Mouse (Mus musculus) limb, embryonic 15.5 days (tissue): ENCODE results near the gene Wasf2. TPM values are rescaled to one million over a fixed set of nuclear protein-coding genes. Genes with fewer than 3 reads are reported as not detected.

Experiments
- ATAC-seq: fragments of 200-750 bp; cut with Nextera tagmentation; 2 replicates; pipeline ENCODE4 v1.8.0; 2017; ENCODE audit warnings: low read depth, moderate TSS enrichment; ENCODE audit not compliant: insufficient number of reproducible peaks, low FRiP score, low TSS enrichment
- H3K27ac ChIP-seq: fragments of 300-500 bp; sonication (generic); 2 replicates; pipeline ENCODE4 v1.5.1; 2015; ENCODE audit warnings: moderate library complexity, mild to moderate bottlenecking, inconsistent platforms
- H3K27me3 ChIP-seq: fragments of 300-500 bp; sonication (generic); 2 replicates; pipeline ENCODE4 v1.6.1; 2015; ENCODE audit warnings: inconsistent platforms
- H3K36me3 ChIP-seq: fragments of 300-500 bp; sonication (generic); 2 replicates; pipeline ENCODE4 v1.6.1; 2015; ENCODE audit warnings: inconsistent platforms
- H3K4me1 ChIP-seq: fragments of 300-500 bp; sonication (generic); 2 replicates; pipeline ENCODE4 v1.6.1; 2015; ENCODE audit warnings: inconsistent platforms
- H3K4me2 ChIP-seq: fragments of 300-500 bp; sonication (generic); 2 replicates; pipeline ENCODE4 v1.6.1; 2015; ENCODE audit warnings: mild to moderate bottlenecking, inconsistent platforms
- H3K4me3 ChIP-seq: fragments of 300-500 bp; sonication (generic); 2 replicates; pipeline ENCODE4 v1.5.1; 2015; ENCODE audit warnings: mild to moderate bottlenecking, inconsistent platforms
- H3K9ac ChIP-seq: fragments of 300-500 bp; sonication (generic); 2 replicates; pipeline ENCODE4 v1.6.1; 2015; ENCODE audit warnings: inconsistent platforms
- H3K9me3 ChIP-seq: fragments of 300-500 bp; sonication (generic); 2 replicates; pipeline ENCODE4 v1.6.1; 2016; ENCODE audit warnings: inconsistent platforms
- WGBS: fragments of 180-500 bp; shearing (Covaris S2); methylation state at CpG from one replicate; pipeline ENCODE4 v1.1.7; 2015; 5-methylcytosine and 5-hydroxymethylcytosine counted together
- polyA plus RNA-seq: library from polyadenylated mRNA; unstranded; fragments of >200 nt; fragmentation: Nextera tagmentation; extraction: Ambion mirVana; gene quantifications from 2 replicates; pipeline ENCODE4 v1.2.1, GENCODE M21; 2015

The Wasf2 gene
- polyA plus RNA-seq, 1 experiment from 2014 or later: 117 TPM

DNA sequence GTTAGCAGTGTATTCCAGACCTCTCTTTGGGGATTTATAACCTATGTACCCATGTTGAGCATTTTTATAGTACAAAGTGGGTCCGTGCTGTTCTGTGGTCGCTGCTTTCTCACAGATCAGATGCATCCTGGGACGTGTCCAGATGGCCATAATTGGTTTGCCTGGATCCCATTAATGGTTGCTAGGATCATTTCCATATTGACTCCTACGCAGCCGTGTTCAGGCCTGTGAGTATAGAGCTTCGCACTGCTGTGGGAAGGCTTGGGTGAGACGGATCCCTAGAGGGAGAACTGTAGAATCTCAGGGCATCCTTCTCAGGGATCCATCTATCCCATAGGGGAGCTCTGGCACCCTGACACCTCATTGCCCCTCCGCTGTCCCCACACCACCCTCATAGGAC lies 99.3 kb downstream of the Wasf2 start:
- ATAC-seq: peak; percentile 26; the same call in 1 of the 2 replicates
- WGBS: 41% methylated on average over 8 of the region's 8 CpGs
- H3K4me3 ChIP-seq: no peak overlapping the region
- peaks cover 5% of the 10 kb centered on the region; the same call in 1 of the 2 replicates for H3K4me1 ChIP-seq
- H3K9me3 ChIP-seq: no peaks in the 10 kb centered on the region
- H3K4me2 ChIP-seq: no peak overlapping the region
- no peaks in the 10 kb centered on the region for H3K27me3 ChIP-seq
- no peak overlapping the region for H3K9ac ChIP-seq
- H3K36me3 ChIP-seq: no peaks in the 10 kb centered on the region
- peak overlapping the region; percentile 0; the same call in 1 of the 2 replicates for H3K27ac ChIP-seq

DNA sequence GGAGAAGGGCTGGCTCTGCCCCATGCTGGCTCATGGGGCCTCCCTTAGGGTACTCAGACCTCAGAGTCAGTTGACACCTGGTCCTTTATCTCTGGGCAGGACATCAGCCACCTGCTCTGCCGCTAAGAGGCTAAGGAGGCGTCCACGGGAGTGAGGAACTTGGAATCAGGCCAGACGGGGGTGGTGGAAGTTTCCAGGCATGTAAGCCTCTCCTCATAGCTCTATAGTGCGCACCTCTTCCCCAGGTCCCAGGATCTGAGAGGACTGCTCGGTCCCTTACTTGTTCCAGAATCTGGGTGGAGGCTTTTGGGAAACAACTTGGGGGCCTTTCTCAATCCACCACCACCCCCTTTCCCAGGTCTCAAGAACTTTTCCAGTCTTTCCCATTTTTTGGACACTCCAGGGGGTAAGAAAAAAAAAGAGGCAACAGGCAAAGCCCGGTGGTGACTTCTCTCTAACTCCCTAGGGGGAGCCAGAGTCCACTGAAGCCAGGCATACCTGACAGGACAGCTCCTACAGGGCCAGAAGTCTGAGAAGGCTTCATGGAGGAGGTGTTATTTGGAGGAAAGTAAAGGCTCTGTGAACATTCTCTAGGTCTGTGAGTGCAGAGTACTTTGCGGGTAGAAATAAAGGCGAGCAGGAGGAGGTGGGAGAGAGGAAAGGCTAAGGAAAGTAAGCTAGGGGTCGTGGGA lies 103.1 kb downstream of the Wasf2 start:
- Histone ChIP-seq H3K27ac (no peak overlapping the region), H3K9me3 (no peaks in the 10 kb centered on the region), H3K9ac (no peak overlapping the region), H3K4me2 (no peak overlapping the region), H3K36me3 (no peaks in the 10 kb centered on the region), H3K4me3 (no peak overlapping the region), H3K27me3 (peaks cover 4% of the 10 kb centered on the region; the same call in 1 of the 2 replicates), H3K4me1 (peaks cover 5% of the 10 kb centered on the region; the same call in 1 of the 2 replicates)
- peak; percentile 17; the same call in 1 of the 2 replicates for ATAC-seq
- WGBS: 33% methylated on average over 10 of the region's 10 CpGs

DNA sequence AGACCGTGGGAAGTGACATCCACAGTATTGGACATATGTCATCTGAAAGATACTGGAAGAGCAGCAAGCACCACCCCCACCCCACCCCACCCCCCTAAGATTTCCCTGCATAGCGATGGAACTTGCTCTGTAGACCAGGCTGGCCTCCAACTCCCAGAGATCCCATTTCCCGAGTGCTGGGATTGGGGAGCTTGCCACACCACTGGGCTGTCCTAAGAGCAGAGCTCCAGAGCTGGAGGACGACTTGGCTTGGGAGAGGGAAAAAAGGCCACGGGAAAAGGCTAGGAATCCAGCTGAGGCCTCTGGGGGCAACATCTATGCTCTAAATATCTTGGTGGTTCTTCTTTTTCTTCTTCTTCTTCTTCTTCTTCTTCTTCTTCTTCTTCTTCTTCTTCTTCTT lies 104.5 kb downstream of the Wasf2 start:
- H3K9me3 ChIP-seq: no peaks in the 10 kb centered on the region
- no peaks in the 10 kb centered on the region for H3K36me3 ChIP-seq
- H3K27me3 ChIP-seq: peaks cover 9% of the 10 kb centered on the region; the same call in 1 of the 2 replicates
- no peak for ATAC-seq
- no peak overlapping the region for H3K9ac ChIP-seq
- no peak overlapping the region for H3K27ac ChIP-seq
- peaks cover 2% of the 10 kb centered on the region; the same call in 1 of the 2 replicates for H3K4me1 ChIP-seq
- no peak overlapping the region for H3K4me3 ChIP-seq
- WGBS: 54% methylated on average over 5 of the region's 5 CpGs
- no peak overlapping the region for H3K4me2 ChIP-seq

DNA sequence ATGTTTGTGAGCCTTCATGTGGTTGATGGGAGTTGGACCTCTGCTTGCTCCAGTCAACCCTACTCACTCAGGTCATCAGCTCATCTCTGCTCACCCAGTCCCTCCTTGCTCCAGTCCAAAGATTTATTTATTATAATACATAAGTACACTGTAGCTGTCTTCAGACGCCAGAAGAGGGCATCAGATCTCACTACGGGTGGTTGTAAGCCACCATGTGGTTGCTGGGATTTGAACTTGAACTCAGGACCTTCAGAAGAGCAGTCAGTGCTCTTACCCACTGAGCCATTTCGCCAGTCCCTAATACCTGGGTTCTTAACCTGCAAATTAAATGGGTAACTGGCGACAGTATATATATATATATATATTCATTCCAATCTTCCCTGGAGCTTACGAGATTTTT lies 105.1 kb downstream of the Wasf2 start:
- Histone ChIP-seq H3K9ac (no peak overlapping the region), H3K27me3 (peaks cover 16% of the 10 kb centered on the region), H3K4me2 (no peak overlapping the region), H3K36me3 (no peaks in the 10 kb centered on the region), H3K4me1 (peaks cover 2% of the 10 kb centered on the region), H3K9me3 (no peaks in the 10 kb centered on the region), H3K27ac (no peak overlapping the region), H3K4me3 (no peak overlapping the region)
- ATAC-seq: no peak
- WGBS: 75% methylated on average over 5 of the region's 5 CpGs

DNA sequence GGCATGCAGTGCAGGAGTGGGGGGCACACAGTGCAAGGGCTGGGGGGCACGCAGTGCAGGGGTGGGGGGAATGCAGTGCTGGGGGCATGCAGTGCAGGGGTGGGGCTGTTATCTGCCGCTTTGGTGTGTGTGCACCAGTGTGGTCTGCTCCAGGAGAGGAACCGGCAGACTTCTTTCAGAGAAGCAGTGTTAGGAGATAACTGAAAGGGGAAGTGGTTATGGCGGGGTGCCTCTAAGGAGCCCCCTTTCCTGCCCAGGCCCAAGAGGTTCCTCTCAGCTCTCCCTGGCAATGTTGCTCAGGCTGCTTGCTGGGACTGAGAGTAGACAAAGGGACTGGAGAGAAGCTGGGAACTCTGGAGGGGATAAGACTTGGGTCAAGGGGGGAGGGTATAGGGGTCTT lies 107.6 kb downstream of the Wasf2 start:
- Histone ChIP-seq H3K9ac (no peak overlapping the region), H3K27me3 (peaks cover 32% of the 10 kb centered on the region), H3K4me2 (no peak overlapping the region), H3K9me3 (no peaks in the 10 kb centered on the region), H3K4me3 (no peak overlapping the region), H3K36me3 (no peaks in the 10 kb centered on the region), H3K4me1 (peaks cover 16% of the 10 kb centered on the region), H3K27ac (no peak overlapping the region)
- 69% methylated on average over 4 of the region's 4 CpGs for WGBS
- ATAC-seq: no peak

DNA sequence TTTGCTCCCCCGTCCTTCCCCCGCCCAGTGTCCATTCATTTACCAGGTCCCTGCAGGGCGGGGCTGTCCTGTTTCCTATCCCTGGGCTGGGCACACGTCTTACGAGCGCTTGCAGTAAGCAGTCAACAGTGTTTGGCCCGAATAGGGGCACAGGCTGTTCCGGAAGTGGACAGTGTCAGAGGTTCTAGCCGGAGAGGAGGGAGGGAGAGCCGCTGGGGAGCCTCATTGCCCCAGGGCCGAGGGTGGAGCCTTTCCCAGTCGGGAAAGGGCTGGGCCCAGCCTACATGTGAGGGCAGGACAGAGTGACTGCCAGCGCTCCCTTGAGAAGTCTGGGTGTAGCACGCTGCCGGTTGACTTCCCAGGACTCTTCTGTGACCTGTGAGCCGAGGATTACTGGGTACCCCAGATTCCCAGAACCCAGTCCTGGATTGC lies 110.2 kb downstream of the Wasf2 start, which contains the start of gene Map3k6:
TSS of gene Map3k6 (plus strand) at position 329 of the 432 bp plus-strand sequence.
- Histone ChIP-seq H3K27me3 (peaks cover 49% of the 10 kb centered on the region), H3K9ac (peak within 1 kb of the TSS; percentile 62), H3K9me3 (no peaks in the 10 kb centered on the region), H3K4me3 (peak within 1 kb of the TSS; percentile 67), H3K36me3 (no peaks in the 10 kb centered on the region), H3K4me1 (peaks cover 16% of the 10 kb centered on the region), H3K27ac (peak within 1 kb of the TSS; percentile 86), H3K4me2 (peak within 1 kb of the TSS; percentile 95)
- WGBS: 12% methylated on average over 16 of the region's 16 CpGs
- ATAC-seq: peak; percentile 11; the same call in 1 of the 2 replicates

DNA sequence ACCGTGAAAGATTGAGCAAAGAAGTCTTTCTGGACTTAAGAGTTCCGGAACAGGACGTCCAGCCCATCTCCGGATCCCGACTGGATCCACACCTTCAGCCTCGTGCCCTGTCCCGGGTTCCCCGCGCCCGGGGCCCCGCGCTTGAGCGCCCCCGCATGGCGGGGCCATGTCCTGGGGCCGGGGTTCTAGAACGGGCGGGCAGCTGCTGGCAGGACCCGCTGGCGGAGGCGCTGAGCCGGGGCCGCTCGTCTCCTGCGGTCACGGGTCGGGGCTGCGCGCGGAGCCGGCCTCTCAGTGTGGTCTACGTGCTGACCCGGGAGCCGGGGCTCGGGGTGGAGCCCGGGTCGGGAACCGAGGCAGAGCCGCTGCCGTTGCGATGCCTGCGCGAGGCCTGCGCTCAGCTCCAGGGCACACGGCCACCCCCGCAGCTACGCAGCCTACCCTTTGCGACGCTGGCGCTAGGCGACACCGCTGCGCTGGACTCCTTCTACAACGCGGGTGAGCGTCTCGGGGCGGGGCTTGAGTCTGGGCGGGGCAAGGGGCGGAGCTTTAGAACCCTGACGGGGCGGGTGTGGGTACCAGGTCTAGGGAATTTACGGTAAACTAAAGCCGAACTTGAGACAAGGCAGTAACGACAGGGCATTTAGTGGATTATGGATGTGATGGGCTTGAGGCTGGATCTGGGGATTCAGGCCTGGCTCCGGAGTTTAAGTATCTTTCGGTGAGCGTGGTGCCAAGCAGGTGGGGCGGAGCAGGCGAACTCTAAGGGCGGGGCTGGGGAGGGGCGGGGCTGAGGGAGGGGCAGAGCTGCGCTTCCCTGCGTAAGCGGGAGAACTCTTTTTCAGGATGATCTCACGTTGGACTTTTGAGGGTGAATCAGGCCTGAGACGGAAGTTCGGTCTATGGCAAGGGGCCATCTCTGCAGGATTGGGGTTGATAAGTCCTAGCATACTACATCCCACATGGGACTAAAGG lies 110.9 kb downstream of the Wasf2 start:
- Histone ChIP-seq H3K9ac (peak overlapping the region; percentile 62), H3K4me1 (peaks cover 16% of the 10 kb centered on the region), H3K4me3 (peak overlapping the region; percentile 67), H3K4me2 (peak overlapping the region; percentile 95), H3K27me3 (peaks cover 48% of the 10 kb centered on the region), H3K36me3 (no peaks in the 10 kb centered on the region), H3K9me3 (no peaks in the 10 kb centered on the region), H3K27ac (peak overlapping the region; percentile 86)
- peak; percentile 90 for ATAC-seq
- WGBS: under 1% methylated on average over 78 of the region's 78 CpGs

DNA sequence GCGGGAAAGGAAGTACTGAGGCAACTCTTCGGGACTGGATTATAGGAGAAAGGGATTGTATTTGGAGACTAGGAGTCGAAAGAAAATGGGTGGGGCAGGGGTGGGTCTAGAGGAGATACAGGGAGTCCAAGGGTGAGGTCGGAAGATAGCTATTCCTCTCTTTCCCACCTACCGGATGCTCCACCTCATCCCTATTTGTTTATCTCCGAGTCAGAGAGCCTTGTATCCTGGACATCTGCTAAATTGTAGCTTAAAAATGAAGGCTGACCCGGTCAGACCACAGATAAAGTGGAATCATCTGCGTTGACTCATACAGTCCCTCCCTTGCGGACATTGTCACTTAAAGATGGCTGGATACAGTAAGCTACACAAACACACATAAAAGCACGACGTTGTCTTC lies 111.6 kb downstream of the Wasf2 start:
- no peaks in the 10 kb centered on the region for H3K9me3 ChIP-seq
- H3K27ac ChIP-seq: 0 out of 2 replicates have a peak overlapping the region, but pooled peaks have one; percentile 86
- H3K36me3 ChIP-seq: no peaks in the 10 kb centered on the region
- ATAC-seq: no peak
- WGBS: 34% methylated on average over 11 of the region's 11 CpGs
- no peak overlapping the region for H3K9ac ChIP-seq
- peak overlapping the region; percentile 67 for H3K4me3 ChIP-seq
- H3K4me2 ChIP-seq: peak overlapping the region; percentile 95
- H3K4me1 ChIP-seq: peaks cover 18% of the 10 kb centered on the region
- peaks cover 55% of the 10 kb centered on the region for H3K27me3 ChIP-seq

DNA sequence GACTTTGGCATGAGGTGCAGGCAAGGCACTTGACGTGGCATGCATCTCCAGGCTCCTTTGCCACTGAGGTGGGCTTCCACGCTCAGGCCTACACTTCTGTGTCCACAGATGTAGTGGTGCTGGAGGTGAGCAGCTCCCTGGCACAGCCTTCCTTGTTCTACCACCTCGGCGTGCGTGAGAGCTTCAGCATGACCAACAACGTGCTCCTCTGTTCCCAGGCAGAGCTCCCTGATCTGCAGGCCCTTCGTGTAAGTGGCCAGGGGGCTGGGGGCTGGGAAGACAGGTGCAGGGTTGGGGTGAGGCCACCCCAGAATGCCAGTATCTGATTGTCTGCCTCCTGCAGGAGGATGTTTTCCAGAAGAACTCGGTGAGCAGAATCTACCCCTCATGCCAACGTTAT lies 112.4 kb downstream of the Wasf2 start:
- H3K27ac ChIP-seq: no peak overlapping the region
- H3K4me2 ChIP-seq: no peak overlapping the region
- H3K4me1 ChIP-seq: peaks cover 23% of the 10 kb centered on the region
- no peak overlapping the region for H3K9ac ChIP-seq
- no peak for ATAC-seq
- no peaks in the 10 kb centered on the region for H3K36me3 ChIP-seq
- 62% methylated on average over 9 of the region's 9 CpGs for WGBS
- no peaks in the 10 kb centered on the region for H3K9me3 ChIP-seq
- no peak overlapping the region for H3K4me3 ChIP-seq
- H3K27me3 ChIP-seq: peaks cover 63% of the 10 kb centered on the region

DNA sequence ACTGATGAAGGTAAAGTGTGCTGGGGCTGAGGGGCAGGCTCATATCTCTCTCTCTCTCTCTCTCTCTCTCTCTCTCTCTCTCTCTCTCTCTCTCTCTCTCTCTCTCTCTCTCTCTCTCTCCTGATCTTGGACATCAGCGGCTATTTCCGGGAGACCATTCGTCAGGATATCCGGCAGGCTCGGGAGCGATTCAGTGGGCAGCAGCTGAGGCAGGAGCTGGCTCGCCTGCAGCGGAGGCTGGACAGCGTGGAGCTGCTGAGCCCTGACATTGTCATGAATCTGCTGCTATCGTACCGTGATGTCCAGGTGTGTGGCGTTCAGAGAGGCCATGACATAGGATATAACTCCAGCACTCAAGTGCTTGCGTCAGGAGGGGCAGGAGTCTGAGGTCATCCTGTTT lies 113.2 kb downstream of the Wasf2 start:
- ATAC-seq: no peak

DNA sequence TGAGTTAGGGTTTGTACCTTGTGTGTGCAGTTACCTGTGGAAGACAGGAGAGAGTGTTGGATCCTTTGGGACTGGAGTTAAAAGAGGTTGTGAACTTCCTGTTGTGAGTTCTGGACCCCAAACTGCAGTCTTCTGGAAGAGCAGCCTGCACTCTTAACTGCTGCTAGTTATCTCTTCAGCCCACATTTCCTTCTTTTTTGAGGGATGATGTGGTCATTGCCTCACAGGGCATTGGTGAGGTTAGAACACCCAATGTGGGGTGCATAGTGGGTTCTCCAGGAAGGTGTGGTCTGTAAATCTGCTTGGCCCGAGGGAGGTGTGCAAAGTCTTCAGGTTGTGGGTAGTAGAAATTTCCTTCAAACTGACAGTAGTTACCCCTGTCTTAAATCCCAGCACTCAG lies 114.0 kb downstream of the Wasf2 start:
- ATAC-seq: no peak
- 79% methylated on average over 1 of the region's 1 CpGs for WGBS
- Histone ChIP-seq H3K36me3 (no peaks in the 10 kb centered on the region), H3K4me1 (peaks cover 23% of the 10 kb centered on the region), H3K4me3 (no peak overlapping the region), H3K27me3 (peaks cover 73% of the 10 kb centered on the region), H3K9ac (no peak overlapping the region), H3K4me2 (no peak overlapping the region), H3K9me3 (no peaks in the 10 kb centered on the region), H3K27ac (no peak overlapping the region)

More for the DNA sequence above, 113.2 kb downstream of the Wasf2 start:
- Histone ChIP-seq H3K4me2 (no peak overlapping the region), H3K9ac (no peak overlapping the region), H3K9me3 (no peaks in the 10 kb centered on the region), H3K4me3 (no peak overlapping the region), H3K36me3 (no peaks in the 10 kb centered on the region), H3K27ac (no peak overlapping the region), H3K27me3 (peaks cover 72% of the 10 kb centered on the region), H3K4me1 (peaks cover 23% of the 10 kb centered on the region)
- 38% methylated on average over 13 of the region's 13 CpGs for WGBS
